Mouse (Mus musculus) hindbrain, embryonic 16.5 days (tissue): ENCODE measurements around the gene St7. TPM values are rescaled to one million over a fixed set of nuclear protein-coding genes. Genes with fewer than 3 reads are reported as not detected.
A peak's percentile ranks its signal among the peaks of the same experiment; 100 is the strongest.

Experiments
- ATAC-seq: fragments of 200-750 bp; cut with Nextera tagmentation; 2 replicates; pipeline ENCODE4 v1.8.0; 2017; ENCODE audit warnings: moderate TSS enrichment, moderate library complexity
- H3K27ac ChIP-seq: fragments of 300-500 bp; sonication (generic); 2 replicates; pipeline ENCODE4 v1.5.1; 2014; ENCODE audit warnings: low read depth, mild to moderate bottlenecking, control low read depth, low read length, moderate library complexity
- H3K27me3 ChIP-seq: fragments of 300-500 bp; sonication (generic); replicated peaks from 2 replicates; pipeline ENCODE4 v1.6.1; 2014; ENCODE audit warnings: low read length; ENCODE audit not compliant: control insufficient read depth, insufficient read depth
- H3K36me3 ChIP-seq: fragments of 300-500 bp; sonication (generic); 2 replicates; pipeline ENCODE4 v1.6.1; 2014; ENCODE audit warnings: mild to moderate bottlenecking, low read length, moderate library complexity, mixed read lengths; ENCODE audit not compliant: control insufficient read depth, insufficient read depth
- H3K4me1 ChIP-seq: fragments of 300-500 bp; sonication (generic); 2 replicates; pipeline ENCODE4 v1.6.1; 2014; ENCODE audit warnings: low read depth, low read length; ENCODE audit not compliant: control insufficient read depth, insufficient read depth
- H3K4me2 ChIP-seq: fragments of 300-500 bp; sonication (generic); 2 replicates; pipeline ENCODE4 v1.6.1; 2014; ENCODE audit warnings: mild to moderate bottlenecking, low read length, control low read depth, moderate library complexity
- H3K4me3 ChIP-seq: fragments of 300-500 bp; sonication (generic); 2 replicates; pipeline ENCODE4 v1.5.1; 2014; ENCODE audit warnings: mild to moderate bottlenecking, low read length, control low read depth, moderate library complexity
- H3K9ac ChIP-seq: fragments of 300-500 bp; sonication (generic); 2 replicates; pipeline ENCODE4 v1.6.1; 2014; ENCODE audit warnings: low read depth, mild to moderate bottlenecking, control low read depth, low read length, moderate library complexity
- H3K9me3 ChIP-seq: fragments of 300-500 bp; sonication (generic); 2 replicates; pipeline ENCODE4 v1.6.1; 2014; ENCODE audit warnings: mild to moderate bottlenecking, low read length, moderate library complexity; ENCODE audit not compliant: control insufficient read depth
- WGBS: fragments of 180-500 bp; shearing (Covaris S2); extraction: QIAGEN DNeasy Blood & Tissue Kit; methylation state at CpG from one replicate; pipeline ENCODE4 v1.1.7; 2014; 5-methylcytosine and 5-hydroxymethylcytosine counted together
- polyA plus RNA-seq: library from polyadenylated mRNA; unstranded; fragments of >200 nt; fragmentation: Nextera tagmentation; extraction: Ambion mirVana; gene quantifications from 2 replicates; pipeline ENCODE4 v1.2.1, GENCODE M21; 2015

The St7 gene
- polyA plus RNA-seq, 1 experiment from 2014 or later = 50.8 TPM

DNA sequence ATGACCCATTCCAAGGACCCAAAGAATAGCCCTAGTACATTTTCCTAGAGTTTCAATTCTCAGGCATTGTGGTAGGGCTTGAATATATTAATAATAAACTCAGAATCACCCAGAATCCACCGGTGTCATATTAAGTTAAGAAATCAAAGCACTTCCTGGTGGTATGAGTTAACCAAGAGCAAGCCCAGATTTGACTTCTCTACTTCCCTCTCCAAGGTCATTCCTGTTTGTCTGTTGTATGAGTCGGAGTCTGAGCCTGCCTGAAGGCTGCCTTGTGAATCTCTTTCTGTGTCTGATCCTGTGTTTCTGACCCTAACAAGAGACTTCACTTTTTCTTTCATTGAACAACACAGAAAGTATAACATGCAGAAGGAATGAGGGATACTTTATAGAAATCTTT, 118.3 kb downstream of the St7 start:
- peaks cover 3% of the 10 kb centered on the region; the same call in 1 of the 2 replicates for H3K4me1 ChIP-seq
- H3K4me2 ChIP-seq = no peak overlapping the region
- no peaks in the 10 kb centered on the region for H3K9me3 ChIP-seq
- no peaks in the 10 kb centered on the region for H3K27me3 ChIP-seq
- no peak overlapping the region for H3K4me3 ChIP-seq
- H3K36me3 ChIP-seq = no peaks in the 10 kb centered on the region
- WGBS = 82% methylated on average over 2 of the region's 2 CpGs
- no peak for ATAC-seq
- no peak overlapping the region for H3K27ac ChIP-seq
- no peak overlapping the region for H3K9ac ChIP-seq

DNA sequence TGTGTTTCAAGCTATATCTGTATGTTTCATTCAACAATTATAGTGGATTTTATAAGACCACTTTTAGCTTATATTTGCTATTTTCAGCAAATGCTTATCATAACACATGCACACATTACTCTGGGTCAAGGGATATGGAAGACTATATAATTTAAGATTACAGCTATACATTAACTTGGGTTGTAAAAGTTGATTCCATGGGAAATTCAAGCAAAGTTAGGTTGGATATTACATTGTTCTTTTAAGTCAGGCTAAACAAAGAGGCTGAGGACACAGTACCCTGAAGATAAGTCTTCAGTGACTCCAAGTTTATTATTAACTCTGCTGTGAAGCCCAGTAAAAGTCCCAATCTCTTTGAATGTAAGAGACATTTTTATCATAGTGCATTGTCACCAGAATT, 118.8 kb downstream of the St7 start:
- ATAC-seq = no peak
- no peak overlapping the region for H3K4me2 ChIP-seq
- no peaks in the 10 kb centered on the region for H3K9me3 ChIP-seq
- no peaks in the 10 kb centered on the region for H3K36me3 ChIP-seq
- H3K4me1 ChIP-seq = peaks cover 2% of the 10 kb centered on the region
- no peaks in the 10 kb centered on the region for H3K27me3 ChIP-seq
- H3K27ac ChIP-seq = no peak overlapping the region
- H3K9ac ChIP-seq = no peak overlapping the region
- H3K4me3 ChIP-seq = no peak overlapping the region

DNA sequence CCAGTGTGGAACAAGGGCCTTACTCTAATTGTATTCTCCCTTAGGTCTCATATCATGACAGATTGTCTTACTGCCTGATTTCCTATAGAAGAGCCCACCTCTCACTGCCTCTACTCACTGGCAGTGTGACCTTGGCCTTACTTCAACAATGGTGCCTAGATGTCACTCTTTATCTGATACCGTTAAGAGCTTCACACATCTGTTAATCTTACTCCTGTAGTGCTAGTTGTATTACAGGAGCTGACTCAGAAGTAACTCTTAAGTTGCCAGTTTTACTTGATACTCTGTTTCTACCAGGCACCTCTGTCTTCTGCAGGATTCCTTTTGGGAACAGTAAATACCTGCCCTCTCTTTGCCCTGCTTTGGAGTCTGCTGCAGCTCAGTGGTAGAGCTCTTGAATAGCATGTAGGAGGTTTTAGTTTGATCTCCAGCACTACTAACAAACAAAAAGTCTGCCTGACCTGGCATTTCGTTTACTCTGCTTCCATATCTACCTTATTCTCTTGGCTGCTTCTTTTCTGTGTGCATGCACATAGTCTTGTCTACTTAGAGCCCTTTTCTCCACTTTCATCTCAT, 121.4 kb downstream of the St7 start:
- peaks cover 7% of the 10 kb centered on the region for H3K4me1 ChIP-seq
- no peaks in the 10 kb centered on the region for H3K36me3 ChIP-seq
- 46% methylated on average over 2 of the region's 2 CpGs for WGBS
- H3K27me3 ChIP-seq = no peaks in the 10 kb centered on the region
- H3K4me3 ChIP-seq = no peak overlapping the region
- H3K9ac ChIP-seq = no peak overlapping the region
- no peak overlapping the region for H3K4me2 ChIP-seq
- ATAC-seq = no peak
- H3K9me3 ChIP-seq = no peaks in the 10 kb centered on the region
- no peak overlapping the region for H3K27ac ChIP-seq

DNA sequence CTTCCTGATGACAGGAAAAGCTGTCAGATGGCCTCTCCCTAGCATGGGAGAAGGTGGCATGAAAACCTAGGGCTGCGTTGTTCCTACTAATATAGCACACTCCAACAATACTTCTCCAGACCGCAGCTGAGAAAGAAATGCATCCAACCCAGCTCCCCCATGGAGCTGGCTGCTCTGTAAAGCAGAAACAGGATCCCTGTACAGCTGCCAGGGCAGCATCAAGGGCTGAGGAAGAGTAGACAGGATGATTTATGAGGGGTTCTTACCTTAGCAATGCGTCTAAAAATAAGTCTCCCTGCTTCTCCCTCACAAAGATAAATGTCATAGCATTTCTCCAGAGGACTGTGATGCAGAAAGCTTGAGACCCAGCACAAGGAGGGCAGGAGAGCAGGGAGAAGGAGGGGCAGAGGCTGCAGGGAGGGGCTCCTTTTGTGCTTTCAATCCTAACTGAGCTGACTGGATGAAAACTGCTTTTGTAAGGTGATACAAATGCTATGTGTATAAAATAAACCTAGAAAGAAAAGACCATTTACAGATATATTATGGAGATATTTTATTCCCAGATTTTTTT, 124.2 kb downstream of the St7 start:
- WGBS = 2% methylated on average over 3 of the region's 3 CpGs
- Histone ChIP-seq H3K27me3 (no peaks in the 10 kb centered on the region), H3K4me1 (peaks cover 7% of the 10 kb centered on the region), H3K9me3 (no peaks in the 10 kb centered on the region), H3K9ac (no peak overlapping the region), H3K4me3 (no peak overlapping the region), H3K4me2 (no peak overlapping the region), H3K36me3 (no peaks in the 10 kb centered on the region), H3K27ac (peak overlapping the region; percentile 50)
- ATAC-seq = peak; percentile 87

DNA sequence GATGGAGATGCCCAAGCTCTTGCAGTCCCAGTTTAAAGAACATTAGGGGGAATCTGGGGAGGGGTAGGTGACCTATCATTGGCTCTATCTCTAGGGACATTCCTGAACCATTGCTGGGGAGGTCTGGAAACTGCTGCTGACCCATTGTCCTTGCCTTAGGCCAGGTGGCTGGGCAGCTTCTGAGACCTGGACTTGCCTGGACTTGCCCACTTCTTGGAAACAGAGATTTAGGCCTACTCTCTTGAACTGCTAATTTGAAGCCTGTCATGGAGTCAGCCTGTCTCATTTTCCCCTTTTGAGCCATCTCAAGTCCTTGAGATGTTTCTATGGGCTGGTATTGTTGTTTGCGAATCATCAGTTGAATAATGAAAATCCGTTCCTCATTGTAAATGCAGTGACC, 130.9 kb downstream of the St7 start:
- Histone ChIP-seq H3K9me3 (no peaks in the 10 kb centered on the region), H3K27me3 (no peaks in the 10 kb centered on the region), H3K4me2 (no peak overlapping the region), H3K4me3 (no peak overlapping the region), H3K9ac (no peak overlapping the region), H3K36me3 (no peaks in the 10 kb centered on the region), H3K4me1 (no peaks in the 10 kb centered on the region), H3K27ac (no peak overlapping the region)
- no peak for ATAC-seq
- 93% methylated on average over 2 of the region's 2 CpGs for WGBS

DNA sequence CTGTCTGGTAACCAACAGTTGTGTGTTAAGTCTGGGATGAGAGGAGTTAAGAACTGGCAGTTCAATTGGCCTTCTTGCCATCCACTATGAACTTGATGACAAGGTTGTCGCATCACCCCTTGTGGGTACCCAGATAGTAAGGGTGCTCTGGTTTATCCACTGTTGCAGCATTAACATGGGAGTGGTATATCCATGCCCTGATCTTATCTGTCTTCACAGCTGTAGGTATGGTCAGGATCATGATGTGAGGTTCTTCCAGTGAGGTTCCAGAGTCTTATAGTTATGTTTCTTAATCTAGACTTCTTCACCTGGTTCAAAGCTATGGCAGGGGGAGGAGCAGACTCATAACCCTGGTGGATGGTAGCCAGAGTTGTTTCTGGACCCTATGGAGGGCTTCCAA, 132.0 kb downstream of the St7 start:
- no peak for ATAC-seq
- WGBS = 96% methylated on average over 1 of the region's 1 CpGs

DNA sequence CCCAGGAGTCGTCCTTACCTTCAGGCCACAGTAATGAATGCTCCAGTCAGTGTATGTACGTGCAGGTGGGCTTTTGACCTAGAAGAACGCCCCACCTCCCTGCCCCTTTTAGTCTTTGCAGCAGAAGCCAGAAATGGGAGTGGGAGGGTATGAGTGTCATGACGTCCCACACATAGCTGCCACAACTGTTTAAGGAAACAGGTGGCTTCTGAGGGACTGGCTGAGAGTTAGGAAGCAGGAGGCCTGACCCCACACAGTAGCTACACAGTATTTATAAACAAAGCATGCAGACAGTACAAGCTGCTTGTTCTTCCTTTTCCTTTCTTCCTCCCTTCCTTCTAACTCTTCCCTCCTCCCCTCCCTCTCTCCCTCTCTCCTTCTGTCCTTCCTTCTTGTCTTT, 135.6 kb downstream of the St7 start:
- H3K4me1 ChIP-seq = no peaks in the 10 kb centered on the region
- H3K36me3 ChIP-seq = peaks cover 5% of the 10 kb centered on the region; the same call in 1 of the 2 replicates
- WGBS = 83% methylated on average over 4 of the region's 4 CpGs
- no peak overlapping the region for H3K4me3 ChIP-seq
- H3K27me3 ChIP-seq = no peaks in the 10 kb centered on the region
- no peak overlapping the region for H3K4me2 ChIP-seq
- H3K9ac ChIP-seq = no peak overlapping the region
- 0 out of 2 replicates have a peak, but pooled peaks cover 5% of the 10 kb centered on the region for H3K9me3 ChIP-seq
- no peak for ATAC-seq
- no peak overlapping the region for H3K27ac ChIP-seq

More for the DNA sequence above, 132.0 kb downstream of the St7 start:
- Histone ChIP-seq H3K27ac (no peak overlapping the region), H3K4me3 (no peak overlapping the region), H3K27me3 (no peaks in the 10 kb centered on the region), H3K4me2 (no peak overlapping the region), H3K9ac (no peak overlapping the region), H3K36me3 (no peaks in the 10 kb centered on the region), H3K4me1 (no peaks in the 10 kb centered on the region), H3K9me3 (no peaks in the 10 kb centered on the region)

DNA sequence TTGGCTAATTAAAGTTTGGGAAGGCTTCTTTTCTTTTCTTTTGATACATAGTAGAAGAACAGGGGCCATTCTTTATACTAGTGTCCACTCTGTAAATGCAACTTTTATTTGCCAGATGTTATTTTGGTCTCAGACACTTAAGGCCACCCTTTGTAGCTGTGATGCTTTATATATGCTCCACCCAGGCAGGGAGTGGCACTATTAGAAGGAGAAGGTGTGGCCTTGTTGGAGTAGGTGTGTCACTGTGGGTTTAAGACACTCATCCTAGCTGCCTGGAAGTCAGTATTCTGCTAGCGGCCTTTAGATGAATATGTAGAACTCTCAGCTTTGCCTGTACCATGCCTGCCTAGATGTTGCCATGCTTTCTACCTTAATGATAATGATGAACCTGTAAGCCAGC, 137.2 kb downstream of the St7 start:
- 94% methylated on average over 1 of the region's 1 CpGs for WGBS
- ATAC-seq = no peak

DNA sequence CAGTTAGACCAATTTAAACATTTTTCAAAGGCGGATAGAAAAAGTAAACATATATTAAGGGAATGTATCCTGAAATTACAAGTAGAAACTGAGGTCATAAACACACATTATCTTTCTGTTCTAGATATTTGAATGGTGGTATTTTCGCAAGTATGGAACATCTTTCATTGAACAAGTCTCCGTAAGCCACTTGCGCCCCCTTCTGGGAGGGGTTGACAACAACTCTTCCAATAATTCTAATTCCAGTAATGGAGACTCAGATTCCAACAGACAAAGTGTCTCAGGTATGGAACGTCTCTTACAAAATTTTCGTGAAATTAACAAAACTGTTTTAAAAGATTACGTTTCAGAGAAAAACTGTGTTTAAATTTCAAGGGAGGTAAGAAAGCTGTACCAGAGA, 141.8 kb downstream of the St7 start:
- ATAC-seq = no peak
- H3K36me3 ChIP-seq = peaks cover 5% of the 10 kb centered on the region; the same call in 1 of the 2 replicates
- no peak overlapping the region for H3K27ac ChIP-seq
- 0 out of 2 replicates have a peak, but pooled peaks cover 5% of the 10 kb centered on the region for H3K9me3 ChIP-seq
- no peaks in the 10 kb centered on the region for H3K27me3 ChIP-seq
- H3K4me2 ChIP-seq = no peak overlapping the region
- H3K4me3 ChIP-seq = no peak overlapping the region
- H3K4me1 ChIP-seq = no peaks in the 10 kb centered on the region
- H3K9ac ChIP-seq = no peak overlapping the region
- WGBS = 36% methylated on average over 7 of the region's 7 CpGs

More for the DNA sequence above, 137.2 kb downstream of the St7 start:
- no peak overlapping the region for H3K4me2 ChIP-seq
- no peaks in the 10 kb centered on the region for H3K4me1 ChIP-seq
- H3K4me3 ChIP-seq = no peak overlapping the region
- H3K36me3 ChIP-seq = peaks cover 5% of the 10 kb centered on the region; the same call in 1 of the 2 replicates
- H3K27me3 ChIP-seq = no peaks in the 10 kb centered on the region
- H3K9ac ChIP-seq = no peak overlapping the region
- 0 out of 2 replicates have a peak, but pooled peaks cover 5% of the 10 kb centered on the region for H3K9me3 ChIP-seq
- H3K27ac ChIP-seq = no peak overlapping the region
